Mouse (Mus musculus) embryonic fibroblast, embryonic 13.5 days (primary cell): ENCODE data around the gene Olfr750.

ENCODE experiments used
- CTCF ChIP-seq: IDR thresholded peaks from 2 replicates; pipeline ENCODE4 v1.5.1; 2011; ENCODE audit warnings: mild to moderate bottlenecking, control low read depth, low read length, moderate library complexity, borderline replicate concordance; ENCODE audit not compliant: insufficient read depth
- POLR2A ChIP-seq: IDR thresholded peaks from 2 replicates; pipeline ENCODE4 v1.6.1; 2011; ENCODE audit warnings: low read depth, mild to moderate bottlenecking, control low read depth, low read length, moderate library complexity

- no peak for TF ChIP-seq CTCF
- no peak for TF ChIP-seq POLR2A
These were observed 8.7 kb upstream of the Olfr750 start for GRCm38 (mm10) chr14:51082599-51083581.
